Mouse (Mus musculus) small intestine, adult 2 months (tissue): ENCODE measurements around the gene Ttc38.

Experiments
- CTCF ChIP-seq: fragments of 200-500 bp; IDR thresholded peaks from 2 replicates; pipeline ENCODE4 v1.5.1; 2012; ENCODE audit warnings: low read depth, mild to moderate bottlenecking, control low read depth, inconsistent platforms, low read length, moderate library complexity, mixed read lengths; ENCODE audit not compliant: insufficient replicate concordance, insufficient read length; ENCODE audit errors: extremely low read depth
- POLR2A ChIP-seq: fragments of 200-500 bp; IDR thresholded peaks from 2 replicates; pipeline ENCODE4 v1.6.1; 2012; ENCODE audit warnings: low read depth, mild to moderate bottlenecking, control low read depth, inconsistent platforms, low read length, moderate library complexity

GRCm38 (mm10) chr15:85810462-85810805 lies 21.7 kb upstream of the Ttc38 start:
- TF ChIP-seq POLR2A (no peak), CTCF (no peak)
